Mouse (Mus musculus) adrenal gland (tissue): ENCODE results near the gene Susd1.
"Not testable (repeated sequence)": the region's sequence is repeated elsewhere in the genome, so short reads cannot be mapped to it uniquely, and the experiment has no call there.

ENCODE experiments used
- intact Hi-C: fragments of 180-260 bp; cut with DNase I; formaldehyde crosslinking; loops from one replicate; pipeline ENCODE4 v1.15.1; 2025

Susd1 gene

DNA sequence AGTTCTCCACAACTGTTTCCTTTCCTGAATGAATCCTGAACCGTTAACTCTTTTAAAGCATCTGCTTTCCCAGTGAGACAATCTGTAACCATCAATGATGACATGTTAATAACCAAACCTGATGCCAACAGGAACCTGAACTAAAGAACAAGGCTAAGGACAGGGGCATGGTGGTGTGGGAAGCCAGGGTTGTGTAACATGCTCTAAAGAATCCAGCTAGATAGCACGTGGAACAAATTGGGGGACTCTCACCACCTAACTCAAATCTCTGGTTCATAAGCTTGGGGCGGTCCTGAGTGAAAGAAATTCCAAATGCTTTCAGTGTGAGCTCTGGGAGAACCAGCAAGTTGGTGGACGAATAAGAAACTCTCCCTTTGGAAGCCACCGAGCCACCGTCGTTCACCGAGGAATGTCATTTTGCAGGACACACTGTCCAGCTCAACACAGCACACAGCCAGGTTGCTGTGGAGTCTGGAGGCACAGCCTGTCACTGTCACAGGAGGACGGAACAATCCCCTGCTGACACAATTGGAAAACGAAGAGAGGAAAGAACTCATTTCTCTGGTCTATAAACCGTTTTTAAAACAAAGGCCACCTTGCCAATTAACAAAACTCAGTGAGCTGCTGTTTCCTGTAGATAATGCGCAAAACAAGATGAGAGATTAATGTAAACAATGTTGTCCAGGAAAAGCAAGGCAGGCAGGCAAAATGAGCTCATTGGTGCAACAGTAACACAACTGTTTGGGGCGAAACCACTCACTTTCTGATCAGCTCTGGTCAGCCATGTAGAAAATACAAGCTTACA, 146.3 kb downstream of the Susd1 start:
- intact Hi-C loops, result no loop called here

DNA sequence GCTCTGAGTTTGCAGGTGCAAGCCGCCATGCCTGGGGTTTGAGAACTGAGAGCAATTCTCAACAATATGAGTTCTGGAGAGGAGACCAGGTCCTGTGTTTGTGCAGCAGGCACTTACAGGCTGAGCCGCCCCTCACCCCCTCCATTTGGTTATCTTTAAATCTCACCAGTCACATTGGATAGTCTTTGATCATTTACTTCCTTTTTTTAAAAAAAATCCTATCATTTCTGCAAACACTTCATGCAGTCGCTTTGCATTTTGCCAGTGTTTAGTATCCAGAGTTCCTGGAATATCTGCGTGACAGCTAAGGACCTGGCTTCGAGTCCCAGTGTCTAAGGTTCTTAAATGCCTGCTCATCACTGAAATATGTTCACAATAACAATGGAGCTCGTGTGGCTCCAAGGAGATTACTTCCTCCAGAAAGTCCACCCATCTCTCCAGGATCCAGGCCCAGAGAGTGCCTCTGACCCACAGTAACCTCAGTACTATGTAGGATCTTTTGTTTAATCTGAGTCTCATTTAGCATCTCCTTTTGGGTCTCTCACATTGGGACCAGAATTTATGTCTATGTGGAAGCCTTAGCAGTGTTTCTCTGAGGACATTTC, 147.4 kb downstream of the Susd1 start:
- intact Hi-C loops, result no loop called here

DNA sequence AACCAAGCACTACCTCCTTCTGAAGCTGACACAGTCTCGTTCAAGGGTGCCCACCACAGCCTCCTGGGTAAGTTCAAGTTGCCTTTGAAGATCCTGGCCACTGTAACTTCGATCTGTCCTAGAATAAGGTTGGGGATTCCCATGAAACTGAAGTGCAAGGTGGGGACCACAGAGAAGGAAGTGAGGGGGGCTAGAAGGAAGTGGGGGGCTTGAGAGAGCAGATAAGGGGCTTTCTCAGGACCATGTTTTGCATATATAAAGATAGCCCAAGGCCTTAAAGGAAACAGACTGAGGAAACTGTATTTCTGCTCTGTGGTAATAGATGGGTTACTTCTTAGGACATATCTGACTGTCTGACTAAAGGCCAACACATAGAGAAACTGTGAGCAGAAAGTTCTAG, 151.3 kb downstream of the Susd1 start:
- intact Hi-C loops, result no loop called here

DNA sequence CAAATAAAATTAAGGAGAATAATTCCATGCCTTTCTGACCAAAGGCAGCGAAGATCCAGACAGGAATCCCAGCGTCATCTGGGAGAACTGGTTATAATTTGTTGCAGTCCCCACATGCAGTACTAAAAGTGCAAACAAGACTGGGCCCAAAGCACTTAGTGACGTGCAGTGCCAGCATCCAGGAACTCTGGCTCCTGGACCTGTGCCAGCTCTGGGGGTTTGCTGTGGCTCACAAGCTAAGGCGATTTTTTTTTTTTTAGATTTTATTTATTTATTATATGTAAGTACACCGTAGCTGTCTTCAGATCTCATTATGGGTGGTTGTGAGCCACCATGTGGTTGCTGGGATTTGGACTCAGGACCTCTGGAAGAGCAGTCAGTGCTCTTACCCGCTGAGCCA, 152.1 kb downstream of the Susd1 start:
- intact Hi-C loops, result not testable (repeated sequence)

DNA sequence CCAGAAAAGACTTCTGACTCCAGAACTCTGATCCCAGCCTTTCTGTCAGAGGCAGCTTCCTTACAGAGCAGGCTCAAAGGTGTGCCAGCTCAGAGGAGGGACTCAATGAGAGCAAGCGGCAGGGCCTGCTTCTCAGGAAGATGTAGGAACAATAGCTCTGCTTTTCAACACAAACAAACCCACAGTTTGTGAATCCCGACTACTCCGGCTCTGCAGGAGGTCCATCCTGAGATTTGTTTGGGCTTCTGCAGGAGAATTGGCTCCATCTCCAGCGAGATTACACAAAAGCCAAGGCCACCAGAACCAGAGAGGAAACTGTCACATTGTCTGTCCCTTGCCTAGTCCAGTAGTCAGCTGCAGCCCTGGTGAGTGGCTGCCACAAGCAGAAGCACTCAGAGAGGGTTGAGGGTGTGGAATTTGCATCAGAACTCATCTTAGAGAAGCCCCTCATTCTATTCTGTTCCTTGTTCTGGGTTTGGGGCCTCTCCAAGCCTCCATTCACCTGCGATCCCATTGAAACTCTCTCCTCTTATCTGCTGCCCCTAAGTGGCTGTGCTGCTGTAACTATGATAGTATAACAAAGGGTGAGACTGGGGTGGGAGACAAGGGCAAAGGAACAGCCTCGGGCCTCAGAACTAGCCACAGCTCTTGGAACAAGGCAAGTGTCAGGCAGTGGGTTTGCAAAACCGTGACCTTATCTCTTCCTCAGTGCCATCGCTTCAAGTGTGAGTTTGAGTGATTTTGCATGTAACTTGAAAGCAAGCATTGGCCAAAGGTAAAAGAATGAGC, 155.5 kb downstream of the Susd1 start:
- intact Hi-C loops, result no loop called here

DNA sequence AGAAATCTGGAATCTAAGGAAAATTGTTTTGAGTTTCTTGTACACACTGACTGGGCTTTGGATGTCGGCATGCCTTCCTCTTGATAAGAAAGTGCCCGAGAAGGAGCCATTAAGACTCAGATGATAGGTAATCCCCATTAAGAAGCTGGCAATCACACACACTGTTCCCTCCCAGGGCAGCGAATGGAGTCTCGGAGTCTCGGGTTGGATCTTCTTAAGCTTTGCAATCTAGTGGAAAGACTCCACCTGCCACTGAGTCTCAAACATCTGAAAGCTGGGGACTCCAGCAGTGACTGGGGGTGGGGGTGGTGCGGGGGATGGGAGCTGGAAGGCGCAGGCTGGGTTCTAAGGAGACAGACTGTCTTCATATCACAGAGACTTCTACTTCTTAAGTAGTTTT, 156.3 kb downstream of the Susd1 start:
- intact Hi-C loops, result no loop called here

DNA sequence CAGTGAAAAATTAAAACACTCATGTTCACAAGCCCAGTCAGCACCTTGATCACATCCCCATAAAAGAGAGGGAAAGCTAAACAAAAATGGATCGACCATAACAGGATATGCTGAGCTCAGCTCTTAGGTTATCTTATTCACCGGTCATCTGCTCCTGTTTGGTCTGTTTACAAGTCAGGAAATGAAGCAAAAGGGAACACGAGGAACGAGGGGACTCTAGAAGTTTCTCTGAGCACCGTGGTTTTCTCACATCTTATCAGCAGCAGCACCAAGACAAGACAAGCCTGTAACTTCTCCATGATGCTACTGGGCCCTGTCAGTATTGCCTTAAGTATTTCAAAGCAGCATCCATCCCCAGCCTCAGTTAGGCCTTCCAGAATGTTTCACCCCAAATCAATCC, 157.6 kb downstream of the Susd1 start:
- intact Hi-C loops, result no loop called here

DNA sequence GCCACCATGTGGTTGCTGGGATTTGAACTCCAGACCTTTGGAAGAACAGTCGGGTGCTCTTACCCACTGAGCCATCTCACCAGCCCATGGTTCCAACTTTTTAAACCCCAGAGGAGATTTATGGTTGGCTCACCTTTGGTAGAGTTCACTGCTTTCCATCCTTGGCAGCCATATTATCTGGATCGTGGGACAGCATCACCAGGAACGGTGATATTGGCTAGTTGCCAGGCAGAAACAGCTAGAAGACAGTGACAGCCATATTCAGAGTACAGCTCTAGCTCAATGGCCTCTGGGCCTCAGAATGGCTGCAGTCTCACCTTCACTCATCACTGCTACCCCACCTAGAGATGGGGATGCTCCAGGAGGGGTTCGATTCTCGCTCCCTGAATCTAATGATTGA, 159.3 kb downstream of the Susd1 start:
- intact Hi-C loops, result no loop called here

DNA sequence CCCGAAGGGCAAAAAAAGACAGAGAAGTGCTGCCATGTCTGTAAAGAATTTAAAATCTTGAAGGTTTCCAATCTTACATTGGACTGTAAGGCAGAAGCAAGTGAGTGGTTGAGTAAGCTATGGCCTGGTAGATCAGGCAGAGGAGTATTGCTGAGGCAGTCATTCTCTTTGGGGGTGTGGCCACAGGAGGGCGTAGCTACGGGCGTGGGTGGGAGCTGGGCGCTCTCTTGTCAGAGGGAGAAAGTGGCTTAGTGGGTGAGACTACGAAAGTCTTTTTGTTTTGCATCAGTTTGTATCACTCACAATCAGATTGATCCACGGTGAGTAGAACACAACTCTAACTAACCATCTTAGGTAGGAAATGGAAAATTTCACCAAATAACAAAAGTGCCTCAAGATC, 160.0 kb downstream of the Susd1 start:
- intact Hi-C loops, result no loop called here

DNA sequence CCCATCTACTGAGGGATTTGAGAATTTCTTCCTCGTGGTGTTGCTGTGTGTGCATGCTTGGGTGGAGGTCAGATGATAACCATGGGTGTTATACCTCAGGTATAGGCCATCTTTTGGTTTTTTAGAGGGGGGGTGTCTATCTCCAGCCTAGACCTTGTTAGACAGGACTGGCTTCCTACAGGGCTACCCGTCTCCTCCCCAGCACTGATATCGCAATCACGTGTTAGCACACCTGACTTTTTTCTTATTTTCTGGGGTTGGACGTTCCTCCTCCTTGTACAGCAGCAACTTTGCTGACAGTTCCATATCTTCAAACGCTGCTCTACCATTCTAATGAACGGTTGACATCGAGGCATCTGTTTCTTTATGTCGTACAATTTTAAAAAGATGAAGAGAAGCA, 160.5 kb downstream of the Susd1 start:
- intact Hi-C loops, result no loop called here

DNA sequence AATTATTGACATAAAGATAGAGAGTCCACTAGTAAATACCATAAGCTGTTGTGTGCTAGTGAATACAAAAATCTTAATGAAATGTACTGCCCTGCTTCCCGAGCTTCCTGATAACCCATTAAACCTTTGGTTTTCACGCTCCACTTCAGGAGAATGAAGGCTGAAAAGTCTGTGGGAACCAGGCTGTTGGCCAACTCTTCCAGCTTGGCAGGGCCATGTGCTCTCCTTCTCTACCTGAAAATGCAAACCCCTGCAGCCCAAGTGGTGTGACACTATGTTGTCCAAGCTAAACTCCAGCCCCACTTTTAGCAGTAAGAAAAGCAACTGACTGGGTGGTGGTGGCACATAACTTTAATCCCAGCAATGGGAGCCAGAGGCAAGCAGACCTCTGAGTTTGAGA, 162.5 kb downstream of the Susd1 start:
- intact Hi-C loops, result no loop called here

DNA sequence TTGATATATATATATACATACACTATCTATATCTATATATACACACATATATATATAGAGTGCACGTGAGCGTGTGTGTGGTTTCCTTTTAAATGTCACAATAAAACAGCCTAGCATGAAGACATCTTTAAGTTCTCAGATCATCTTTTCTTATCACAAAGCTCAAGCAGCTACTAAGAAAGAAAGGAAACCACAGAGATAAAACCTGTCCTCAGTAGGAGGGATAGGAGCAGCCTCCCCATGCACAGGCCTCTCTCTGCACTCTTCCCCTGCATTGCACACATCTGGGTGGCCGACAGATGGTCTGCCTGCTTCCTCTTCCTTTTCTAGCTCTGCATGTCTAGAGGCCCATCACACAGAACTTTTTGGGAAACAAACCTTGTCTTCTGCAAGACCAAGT, 162.9 kb downstream of the Susd1 start:
- intact Hi-C loops, result no loop called here

DNA sequence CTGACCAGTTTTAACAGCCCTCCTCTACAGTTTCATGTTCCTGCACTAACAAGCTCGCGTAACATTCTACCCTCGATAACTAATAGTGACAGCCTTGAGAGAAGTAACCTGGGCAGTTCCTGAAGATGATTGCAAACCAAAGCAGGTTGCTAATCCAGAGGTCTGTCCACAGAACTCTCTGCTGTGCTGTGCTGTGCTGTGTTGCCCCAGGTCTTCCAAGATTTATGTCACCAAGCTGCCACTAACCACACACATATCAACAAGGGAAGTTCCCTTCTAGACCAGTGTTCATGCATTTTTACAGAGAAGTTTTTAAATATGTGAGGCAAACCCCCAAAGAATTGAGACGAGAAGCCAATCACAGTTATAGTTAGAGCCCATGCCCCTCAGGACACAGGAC, 164.3 kb downstream of the Susd1 start:
- intact Hi-C loops, result no loop called here

DNA sequence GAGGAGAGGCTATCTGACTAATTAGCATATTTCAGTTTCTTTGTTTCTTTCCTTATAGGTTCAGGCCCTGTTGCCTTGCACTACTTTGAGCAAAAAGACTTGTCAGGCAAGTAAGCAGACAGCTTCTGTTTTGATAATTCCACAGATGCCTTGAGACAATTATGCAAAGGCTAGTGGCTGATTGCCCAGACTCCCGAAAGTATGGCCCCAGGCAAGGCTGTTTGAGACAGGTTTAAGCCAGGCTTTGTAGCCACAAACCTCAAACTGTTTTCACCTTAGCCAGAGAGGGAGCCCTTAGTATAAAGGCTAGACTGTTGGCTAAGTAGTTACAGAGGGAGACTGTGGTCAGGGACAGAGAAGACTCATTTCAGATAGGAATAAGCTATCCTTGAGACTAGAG, 165.1 kb downstream of the Susd1 start:
- intact Hi-C loops, result no loop called here

DNA sequence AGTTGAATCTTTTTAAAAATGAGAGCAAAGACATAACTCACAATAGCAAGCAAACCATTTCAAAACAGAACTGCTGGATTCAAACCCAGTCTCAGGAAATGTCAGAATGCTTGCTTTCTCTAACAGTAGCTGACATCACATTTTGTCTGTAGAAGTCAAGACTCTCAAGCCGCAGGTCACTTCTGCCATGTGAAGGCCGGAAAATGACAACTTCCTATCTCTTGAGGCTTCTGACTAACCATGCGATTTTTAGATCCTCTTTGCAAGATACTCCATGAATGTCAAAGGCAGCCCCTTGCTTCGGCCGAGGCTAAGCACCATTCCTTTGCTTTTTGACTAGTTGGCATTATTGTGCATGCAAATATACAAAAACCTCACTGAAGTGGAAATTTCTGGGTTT, 172.8 kb downstream of the Susd1 start:
- intact Hi-C loops, result no loop called here

DNA sequence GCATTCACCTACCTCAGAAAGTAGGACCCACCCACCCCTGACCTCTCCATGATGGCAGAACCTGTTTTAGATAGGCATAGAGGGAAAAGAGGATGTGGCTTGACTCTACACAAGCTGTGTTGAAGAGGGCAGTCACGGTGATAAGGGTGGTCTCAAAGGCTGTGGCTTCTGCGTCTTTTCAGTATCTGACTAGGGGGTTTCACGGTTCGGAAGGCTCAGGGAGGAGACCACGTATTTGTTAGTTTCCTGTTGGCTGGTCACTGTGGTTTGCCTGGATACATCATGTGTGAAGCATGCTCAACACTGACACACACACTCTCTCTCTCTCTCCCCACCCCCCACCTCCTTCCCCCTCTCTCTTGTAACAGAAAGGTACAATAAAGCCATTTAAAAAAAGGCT, 173.3 kb downstream of the Susd1 start:
- intact Hi-C loops, result no loop called here
